Mouse (Mus musculus): Measurements from ENCODE around the gene Grm7. TPM values are rescaled to one million over a fixed set of nuclear protein-coding genes. Genes with fewer than 3 reads are reported as not detected.

Grm7 gene
- total and polyA plus RNA-seq, 3 experiments = 0.16 to 0.30 (median 0.16) TPM

DNA sequence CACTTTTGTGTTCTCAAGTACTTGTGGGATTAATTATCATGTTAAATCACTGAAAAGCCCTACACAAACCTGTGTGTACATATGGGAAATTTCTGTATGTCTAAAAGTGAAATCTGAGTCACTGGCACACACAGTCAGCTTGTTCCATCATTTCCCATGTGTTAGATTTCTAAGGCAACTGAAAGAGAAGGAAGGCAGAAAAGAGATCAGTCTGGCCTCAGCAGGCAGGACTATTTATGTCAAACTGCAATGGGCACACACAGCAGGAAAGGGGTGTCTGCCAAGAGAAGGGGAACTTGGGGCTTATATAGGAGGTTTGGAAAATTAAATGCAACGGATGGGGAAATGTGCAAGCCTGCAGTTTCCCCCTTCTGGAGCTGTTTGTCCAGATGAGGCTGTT is 913.2 kb downstream of the Grm7 start:
- TF ChIP-seq POLR2A (IDR thresholded peaks at IDR 0.05; ENCODE audit: insufficient read depth, low read depth, low read length) = no peak
- TF ChIP-seq EP300 (IDR thresholded peaks at IDR 0.05; ENCODE audit: insufficient read depth, low read depth, low read length) = no peak
- TF ChIP-seq CTCF (IDR thresholded peaks at IDR 0.05) = no peak
- no peaks in the 10 kb centered on the region for H3K27me3 ChIP-seq (ENCODE audit: control insufficient read depth, insufficient read depth, low read length)
- no peaks in the 10 kb centered on the region for H3K36me3 ChIP-seq (ENCODE audit: control insufficient read depth, insufficient read depth, low read length)
- DNase-seq = no peak
- H3K79me2 ChIP-seq (replicated peaks; ENCODE audit: control insufficient read depth, insufficient read depth, low read length) = no peaks in the 10 kb centered on the region
- H3K9ac ChIP-seq (ENCODE audit: low read depth, low read length) = no peak overlapping the region
- intact Hi-C loops (cut with DNase I) = no loop called here
- H3K27ac ChIP-seq = no peak overlapping the region
- 86% methylated on average over 1 of the region's 1 CpGs for WGBS
- H3K4me1 ChIP-seq (ENCODE audit: control insufficient read depth, insufficient read depth, low read length) = no peaks in the 10 kb centered on the region
- no peak overlapping the region for H3K4me3 ChIP-seq

DNA sequence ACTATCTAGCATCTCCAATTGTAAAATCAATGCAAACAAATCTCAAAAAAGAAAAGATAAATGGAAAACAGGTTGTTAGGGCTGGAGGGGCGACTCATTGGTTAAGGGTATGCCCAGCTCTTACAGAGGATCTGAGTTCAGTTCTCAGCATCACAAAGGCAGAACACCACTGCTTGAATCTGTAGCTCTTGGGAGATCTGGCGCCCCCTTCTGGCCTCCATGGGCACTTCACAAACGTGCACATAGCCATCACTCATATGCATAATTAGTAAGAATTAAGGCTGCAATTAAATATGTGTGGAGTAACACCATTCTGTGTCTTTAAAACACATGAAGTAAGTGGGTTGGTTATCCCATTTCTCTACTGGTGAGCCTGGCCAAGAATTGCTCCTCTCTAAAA is 914.1 kb downstream of the Grm7 start:
- Histone ChIP-seq H3K27me3 (ENCODE audit: control insufficient read depth, insufficient read depth, low read length) (no peaks in the 10 kb centered on the region), H3K36me3 (ENCODE audit: control insufficient read depth, insufficient read depth, low read length) (no peaks in the 10 kb centered on the region), H3K79me2 (replicated peaks; ENCODE audit: control insufficient read depth, insufficient read depth, low read length) (no peaks in the 10 kb centered on the region), H3K4me1 (ENCODE audit: control insufficient read depth, insufficient read depth, low read length) (no peaks in the 10 kb centered on the region), H3K4me3 (no peak overlapping the region), H3K27ac (no peak overlapping the region), H3K9ac (ENCODE audit: low read depth, low read length) (no peak overlapping the region)
- no peak for DNase-seq
- WGBS = 60% methylated on average over 3 of the region's 3 CpGs
- TF ChIP-seq CTCF (IDR thresholded peaks at IDR 0.05) (0 out of 2 replicates have a peak, but pooled peaks have one; percentile 23), POLR2A (IDR thresholded peaks at IDR 0.05; ENCODE audit: insufficient read depth, low read depth, low read length) (no peak), EP300 (IDR thresholded peaks at IDR 0.05; ENCODE audit: insufficient read depth, low read depth, low read length) (no peak)
- intact Hi-C loops (cut with DNase I) = no loop called here

GRCm38 (mm10) chr6:111561347-111561746 is 916.0 kb downstream of the Grm7 start:
- Histone ChIP-seq H3K9ac (ENCODE audit: low read depth, low read length) (no peak overlapping the region), H3K36me3 (ENCODE audit: control insufficient read depth, insufficient read depth, low read length) (no peaks in the 10 kb centered on the region), H3K4me1 (ENCODE audit: control insufficient read depth, insufficient read depth, low read length) (no peaks in the 10 kb centered on the region), H3K27me3 (ENCODE audit: control insufficient read depth, insufficient read depth, low read length) (no peaks in the 10 kb centered on the region), H3K4me3 (no peak overlapping the region), H3K27ac (no peak overlapping the region), H3K79me2 (replicated peaks; ENCODE audit: control insufficient read depth, insufficient read depth, low read length) (no peaks in the 10 kb centered on the region)
- intact Hi-C loops (cut with DNase I) = no loop called here
- DNase-seq = no peak
- TF ChIP-seq CTCF (IDR thresholded peaks at IDR 0.05) (no peak), POLR2A (IDR thresholded peaks at IDR 0.05; ENCODE audit: insufficient read depth, low read depth, low read length) (no peak), EP300 (IDR thresholded peaks at IDR 0.05; ENCODE audit: insufficient read depth, low read depth, low read length) (no peak)
- 81% methylated on average over 7 of the region's 7 CpGs for WGBS

GRCm38 (mm10) chr6:111571471-111572088 is 926.2 kb downstream of the Grm7 start:
- Histone ChIP-seq H3K9ac (ENCODE audit: low read depth, low read length) (no peak overlapping the region), H3K4me1 (ENCODE audit: control insufficient read depth, insufficient read depth, low read length) (no peaks in the 10 kb centered on the region), H3K27ac (no peak overlapping the region), H3K79me2 (replicated peaks; ENCODE audit: control insufficient read depth, insufficient read depth, low read length) (no peaks in the 10 kb centered on the region), H3K4me3 (no peak overlapping the region), H3K27me3 (ENCODE audit: control insufficient read depth, insufficient read depth, low read length) (no peaks in the 10 kb centered on the region), H3K36me3 (ENCODE audit: control insufficient read depth, insufficient read depth, low read length) (no peaks in the 10 kb centered on the region)
- no peak for DNase-seq
- 43% methylated on average over 4 of the region's 4 CpGs for WGBS
- intact Hi-C loops (cut with DNase I) = no loop called here
- TF ChIP-seq CTCF (IDR thresholded peaks at IDR 0.05) = no peak

GRCm38 (mm10) chr6:111584851-111585250 is 939.5 kb downstream of the Grm7 start:
- no peaks in the 10 kb centered on the region for H3K27me3 ChIP-seq (ENCODE audit: control insufficient read depth, insufficient read depth, low read length)
- H3K9ac ChIP-seq (ENCODE audit: low read depth, low read length) = no peak overlapping the region
- H3K27ac ChIP-seq = no peak overlapping the region
- intact Hi-C loops (cut with DNase I) = no loop called here
- H3K4me3 ChIP-seq = no peak overlapping the region
- WGBS = 32% methylated on average over 2 of the region's 2 CpGs
- TF ChIP-seq POLR2A (IDR thresholded peaks at IDR 0.05; ENCODE audit: insufficient read depth, low read depth, low read length) = no peak
- no peak for TF ChIP-seq CTCF (IDR thresholded peaks at IDR 0.05)
- 0 out of 2 replicates have a peak, but pooled peaks have one; percentile 20 for TF ChIP-seq EP300 (IDR thresholded peaks at IDR 0.05; ENCODE audit: insufficient read depth, low read depth, low read length)
- no peaks in the 10 kb centered on the region for H3K36me3 ChIP-seq (ENCODE audit: control insufficient read depth, insufficient read depth, low read length)
- DNase-seq = peak; percentile 48 to 54
- H3K4me1 ChIP-seq (ENCODE audit: control insufficient read depth, insufficient read depth, low read length) = no peaks in the 10 kb centered on the region
- no peaks in the 10 kb centered on the region for H3K79me2 ChIP-seq (replicated peaks; ENCODE audit: control insufficient read depth, insufficient read depth, low read length)

- no peak overlapping the region for H3K4me3 ChIP-seq
- TF ChIP-seq POLR2A (IDR thresholded peaks at IDR 0.05; ENCODE audit: insufficient read depth, low read depth, low read length) (no peak), CTCF (IDR thresholded peaks at IDR 0.05) (no peak), EP300 (IDR thresholded peaks at IDR 0.05; ENCODE audit: insufficient read depth, low read depth, low read length) (no peak)
- H3K27ac ChIP-seq = no peak overlapping the region
- H3K27me3 ChIP-seq (ENCODE audit: control insufficient read depth, insufficient read depth, low read length) = no peaks in the 10 kb centered on the region
- no peak overlapping the region for H3K9ac ChIP-seq (ENCODE audit: low read depth, low read length)
- H3K79me2 ChIP-seq (replicated peaks; ENCODE audit: control insufficient read depth, insufficient read depth, low read length) = no peaks in the 10 kb centered on the region
- no peaks in the 10 kb centered on the region for H3K36me3 ChIP-seq (ENCODE audit: control insufficient read depth, insufficient read depth, low read length)
- intact Hi-C loops (cut with DNase I) = no loop called here
- no peaks in the 10 kb centered on the region for H3K4me1 ChIP-seq (ENCODE audit: control insufficient read depth, insufficient read depth, low read length)
- DNase-seq = no peak
- WGBS = 48% methylated on average over 3 of the region's 3 CpGs
Observed at GRCm38 (mm10) chr6:111587572-111587971, 942.2 kb downstream of the Grm7 start.
